Mouse (Mus musculus) ES-E14 (cell line): ENCODE measurements around the gene Slc25a47. TPM values are rescaled to one million over a fixed set of nuclear protein-coding genes. Genes with fewer than 3 reads are reported as not detected.

Source experiments
- DNase-seq: peaks from one replicate; pipeline ENCODE4 v3.0.0-alpha.2; 2013; ENCODE audit warnings: low read depth, low spot score
- H3K27ac ChIP-seq: 2 replicates; pipeline ENCODE4 v1.5.1; 2012; ENCODE audit warnings: low read depth, mild to moderate bottlenecking, low read length, moderate library complexity, mixed read lengths; ENCODE audit not compliant: poor library complexity, insufficient read depth, severe bottlenecking
- H3K36me3 ChIP-seq: 2 replicates; pipeline ENCODE4 v1.6.1; 2012; ENCODE audit warnings: mild to moderate bottlenecking, low read length, moderate library complexity, mixed read lengths; ENCODE audit not compliant: control insufficient read depth, poor library complexity, insufficient read depth, severe bottlenecking
- H3K4me1 ChIP-seq, 2 experiments: fragments of 150-350 bp in 1 of 2; sonication (generic) in 1 of 2; 2 replicates each; pipeline ENCODE4 v1.6.1; 2012; ENCODE audit warnings: low read length in 2 of 2, mild to moderate bottlenecking in 1 of 2, mixed read lengths in 1 of 2; ENCODE audit not compliant: control insufficient read depth in 2 of 2, insufficient read depth in 2 of 2, poor library complexity in 1 of 2
- H3K4me3 ChIP-seq, 2 experiments: fragments of 150-350 bp in 1 of 2; sonication (generic) in 1 of 2; 2 replicates each; pipeline ENCODE4 v1.5.1; 2012; ENCODE audit warnings: low read length in 2 of 2, low read depth in 1 of 2, mild to moderate bottlenecking in 1 of 2, mixed read lengths in 1 of 2; ENCODE audit not compliant: insufficient read depth in 1 of 2, poor library complexity in 1 of 2, severe bottlenecking in 1 of 2
- H3K9ac ChIP-seq: 2 replicates; pipeline ENCODE4 v1.6.1; 2012; ENCODE audit warnings: low read depth, mild to moderate bottlenecking, low read length, mixed read lengths; ENCODE audit not compliant: poor library complexity, insufficient read depth, severe bottlenecking
- H3K9me3 ChIP-seq: fragments of 150-350 bp; sonication (generic); 2 replicates; pipeline ENCODE4 v1.6.1; 2012; ENCODE audit warnings: low read depth, mild to moderate bottlenecking, low read length; ENCODE audit not compliant: control insufficient read depth, insufficient read depth
- CHD2 ChIP-seq: IDR thresholded peaks from 2 replicates; pipeline ENCODE4 v1.6.1; 2014; ENCODE audit warnings: mild to moderate bottlenecking, low read depth, low read length, inconsistent platforms
- HCFC1 ChIP-seq: IDR thresholded peaks from 2 replicates; pipeline ENCODE4 v1.6.1; 2012; ENCODE audit warnings: low read length, inconsistent platforms, borderline replicate concordance; ENCODE audit not compliant: insufficient read depth
- MAFK ChIP-seq: IDR thresholded peaks from 2 replicates; pipeline ENCODE4 v1.6.1; 2014; ENCODE audit warnings: mild to moderate bottlenecking, low read depth, low read length, inconsistent platforms; ENCODE audit not compliant: insufficient read depth
- ZC3H11A ChIP-seq: IDR thresholded peaks from 2 replicates; pipeline ENCODE4 v1.6.1; 2012; ENCODE audit warnings: low read depth, mild to moderate bottlenecking, inconsistent platforms, low read length, borderline replicate concordance
- ZNF384 ChIP-seq: IDR thresholded peaks from 2 replicates; pipeline ENCODE4 v1.6.1; 2012; ENCODE audit warnings: low read depth, low read length, inconsistent platforms
- in situ Hi-C, 2 experiments: fragments of 600-800 bp; cut with MboI; formaldehyde crosslinking; loops; one replicate each; pipeline ENCODE4 v1.15.1; 2025; ENCODE audit warnings: low sequenced_read_pairs in 2 of 2, inconsistent platforms in 1 of 2; ENCODE audit not compliant: unreplicated experiment in 2 of 2
- total RNA-seq: library from RNA; depleted of rRNA; stranded (reverse); fragments of 300-350 nt; gene quantifications from 2 replicates; pipeline ENCODE4 v1.2.3, GENCODE M21; 2012

Gene Slc25a47
- total RNA-seq, 1 experiment, result 8.1 TPM

GRCm38 (mm10) chr12:108887077-108887476 lies 51.2 kb downstream of the Slc25a47 start:
- Histone ChIP-seq H3K4me1 (no peaks in the 10 kb centered on the region), H3K27ac (no peak overlapping the region), H3K9ac (no peak overlapping the region), H3K4me3 (no peak overlapping the region), H3K9me3 (no peaks in the 10 kb centered on the region), H3K36me3 (peaks cover 31% of the 10 kb centered on the region)
- no peak for DNase-seq
- in situ Hi-C loops, result no loop called here
- TF ChIP-seq ZC3H11A (no peak), CHD2 (no peak), HCFC1 (no peak), MAFK (no peak), ZNF384 (no peak)

GRCm38 (mm10) chr12:108888632-108889031 lies 52.8 kb downstream of the Slc25a47 start:
- Histone ChIP-seq H3K4me1 (peaks cover 0 to 3% of the 10 kb centered on the region in 2 experiments; a peak in 1 of 4 replicates), H3K36me3 (peaks cover 21% of the 10 kb centered on the region), H3K27ac (no peak overlapping the region), H3K9ac (no peak overlapping the region), H3K9me3 (no peaks in the 10 kb centered on the region), H3K4me3 (no peak overlapping the region)
- TF ChIP-seq MAFK, result no peak
- no peak for TF ChIP-seq ZNF384
- TF ChIP-seq HCFC1, result no peak
- TF ChIP-seq ZC3H11A, result no peak
- TF ChIP-seq CHD2, result no peak
- in situ Hi-C loops, result no loop called here
- DNase-seq, result no peak

- Histone ChIP-seq H3K9ac (peak within 1 kb of the TSS; percentile 91), H3K36me3 (peaks cover 8% of the 10 kb centered on the region; the same call in 1 of the 2 replicates), H3K4me3 (peak within 1 kb of the TSS; percentile 91 to 93), H3K4me1 (peaks cover 0 to 7% of the 10 kb centered on the region in 2 experiments; a peak in 2 of 4 replicates), H3K9me3 (no peaks in the 10 kb centered on the region), H3K27ac (no peak within 1 kb of the TSS)
- DNase-seq, result no peak
- no peak for TF ChIP-seq CHD2
- TF ChIP-seq HCFC1, result no peak
- TF ChIP-seq ZC3H11A, result no peak
- no peak for TF ChIP-seq ZNF384
- TF ChIP-seq MAFK, result no peak
- in situ Hi-C loops, result no loop called here
Observed at GRCm38 (mm10) chr12:108892989-108893714, 57.3 kb downstream of the Slc25a47 start, which contains the start of gene Wdr25. Gene Wdr25 (plus strand): TSS chr12:108893631.

GRCm38 (mm10) chr12:108893715-108894431 lies 58.0 kb downstream of the Slc25a47 start, which contains the start of gene Wars:
Gene Wars (minus strand): TSS chr12:108894174.
- Histone ChIP-seq H3K9ac (peak within 1 kb of the TSS; percentile 91), H3K27ac (no peak within 1 kb of the TSS), H3K9me3 (no peaks in the 10 kb centered on the region), H3K4me1 (peaks cover 0 to 7% of the 10 kb centered on the region in 2 experiments; a peak in 2 of 4 replicates), H3K4me3 (peak within 1 kb of the TSS; percentile 91 to 93), H3K36me3 (peaks cover 9% of the 10 kb centered on the region; the same call in 1 of the 2 replicates)
- peak; percentile 90 for DNase-seq
- in situ Hi-C loops, result no loop called here
- TF ChIP-seq HCFC1, result peak; percentile 85
- peak; percentile 83 for TF ChIP-seq CHD2
- TF ChIP-seq MAFK, result no peak
